Mouse (Mus musculus) stomach, postnatal 0 days (tissue): Measurements from ENCODE around the gene Krt13. TPM values are rescaled to one million over a fixed set of nuclear protein-coding genes. Genes with fewer than 3 reads are reported as not detected.
A peak's percentile ranks its signal among the peaks of the same experiment; 100 is the strongest.

Experiments
- ATAC-seq: fragments of 200-750 bp; cut with Nextera tagmentation; 2 replicates; pipeline ENCODE4 v1.8.0; 2017; ENCODE audit not compliant: low FRiP score, low TSS enrichment
- DNase-seq: peaks from one replicate; pipeline ENCODE4 v3.0.0-alpha.2; 2016; ENCODE audit warnings: low spot score
- H3K27ac ChIP-seq: fragments of 300-500 bp; sonication (generic); replicated peaks from 2 replicates; pipeline ENCODE4 v1.5.1; 2014; ENCODE audit warnings: mild to moderate bottlenecking, control low read depth
- H3K27me3 ChIP-seq: fragments of 300-500 bp; sonication (generic); 2 replicates; pipeline ENCODE4 v1.6.1; 2014; ENCODE audit warnings: low read length; ENCODE audit not compliant: control insufficient read depth, insufficient read depth
- H3K36me3 ChIP-seq: fragments of 300-500 bp; sonication (generic); 2 replicates; pipeline ENCODE4 v1.6.1; 2014; ENCODE audit warnings: low read length, mixed read lengths; ENCODE audit not compliant: control insufficient read depth, insufficient read depth
- H3K4me1 ChIP-seq: fragments of 300-500 bp; sonication (generic); replicated peaks from 2 replicates; pipeline ENCODE4 v1.6.1; 2014; ENCODE audit warnings: antibody characterized with exemption; ENCODE audit not compliant: control insufficient read depth, insufficient read depth
- H3K4me2 ChIP-seq: fragments of 300-500 bp; sonication (generic); replicated peaks from 2 replicates; pipeline ENCODE4 v1.6.1; 2014; ENCODE audit warnings: low read depth, mild to moderate bottlenecking, control low read depth, moderate library complexity
- H3K4me3 ChIP-seq: fragments of 300-500 bp; sonication (generic); 2 replicates; pipeline ENCODE4 v1.5.1; 2014; ENCODE audit warnings: low read depth, low read length, control low read depth
- H3K9ac ChIP-seq: fragments of 300-500 bp; sonication (generic); 2 replicates; pipeline ENCODE4 v1.6.1; 2014; ENCODE audit warnings: mild to moderate bottlenecking, low read length, control low read depth, mixed read lengths
- H3K9me3 ChIP-seq: fragments of 300-500 bp; sonication (generic); 2 replicates; pipeline ENCODE4 v1.6.1; 2016; ENCODE audit warnings: low read length; ENCODE audit not compliant: control insufficient read depth
- CTCF ChIP-seq: IDR thresholded peaks from 2 replicates; pipeline ENCODE4 v1.5.1; 2016; ENCODE audit warnings: antibody characterized with exemption, low read depth, mild to moderate bottlenecking, moderate library complexity
- EP300 ChIP-seq: optimal IDR thresholded peaks from 2 replicates; pipeline ENCODE3; 2016; ENCODE audit warnings: antibody characterized with exemption
- WGBS: fragments of 180-500 bp; shearing (Covaris S2); extraction: QIAGEN DNeasy Blood & Tissue Kit; methylation state at CpG from one replicate; pipeline ENCODE4 v1.1.7; 2014; 5-methylcytosine and 5-hydroxymethylcytosine counted together
- polyA plus RNA-seq: library from polyadenylated mRNA; unstranded; fragments of >200 nt; fragmentation: Nextera tagmentation; extraction: Ambion mirVana; gene quantifications from 2 replicates; pipeline ENCODE4 v1.2.1, GENCODE M21; 2015

The Krt13 gene
- polyA plus RNA-seq, 1 experiment from 2014 or later: 2,802 TPM

GRCm38 (mm10) chr11:100135731-100136130, 14.4 kb upstream of the Krt13 start, which contains the start of gene Krt15:
Gene Krt15 (minus strand): TSS chr11:100135928.
- no peak for ATAC-seq
- TF ChIP-seq CTCF (no peak), EP300 (no peak)
- WGBS: 49% methylated on average over 7 of the region's 7 CpGs
- Histone ChIP-seq H3K4me1 (0 out of 2 replicates have a peak, but pooled peaks cover 3% of the 10 kb centered on the region), H3K9ac (peak within 1 kb of the TSS; percentile 43), H3K4me2 (peak within 1 kb of the TSS; percentile 20), H3K9me3 (no peaks in the 10 kb centered on the region), H3K4me3 (peak within 1 kb of the TSS; percentile 28), H3K27ac (peak within 1 kb of the TSS; percentile 53), H3K36me3 (no peaks in the 10 kb centered on the region), H3K27me3 (no peaks in the 10 kb centered on the region)
- DNase-seq: peak; percentile 30

GRCm38 (mm10) chr11:100124901-100125300, 3.5 kb upstream of the Krt13 start:
- no peak overlapping the region for H3K4me3 ChIP-seq
- 56% methylated on average over 7 of the region's 7 CpGs for WGBS
- no peaks in the 10 kb centered on the region for H3K36me3 ChIP-seq
- peak overlapping the region; percentile 24; the same call in 1 of the 2 replicates for H3K27ac ChIP-seq
- H3K4me1 ChIP-seq: no peaks in the 10 kb centered on the region
- H3K9ac ChIP-seq: no peak overlapping the region
- no peak overlapping the region for H3K4me2 ChIP-seq
- ATAC-seq (no peak), DNase-seq (no peak)
- no peaks in the 10 kb centered on the region for H3K9me3 ChIP-seq
- TF ChIP-seq EP300 (no peak), CTCF (no peak)
- H3K27me3 ChIP-seq: no peaks in the 10 kb centered on the region

- H3K36me3 ChIP-seq: no peaks in the 10 kb centered on the region
- DNase-seq (no peak), ATAC-seq (no peak)
- TF ChIP-seq EP300 (no peak), CTCF (no peak)
- H3K9me3 ChIP-seq: no peaks in the 10 kb centered on the region
- WGBS: 57% methylated on average over 5 of the region's 5 CpGs
- no peaks in the 10 kb centered on the region for H3K27me3 ChIP-seq
- peak overlapping the region; percentile 18; the same call in 1 of the 2 replicates for H3K9ac ChIP-seq
- H3K4me3 ChIP-seq: 0 out of 2 replicates have a peak overlapping the region, but pooled peaks have one; percentile 10
- no peaks in the 10 kb centered on the region for H3K4me1 ChIP-seq
- peak overlapping the region; percentile 53 for H3K27ac ChIP-seq
- H3K4me2 ChIP-seq: 0 out of 2 replicates have a peak overlapping the region, but pooled peaks have one; percentile 3
These were observed 1.0 kb downstream of the Krt13 start for GRCm38 (mm10) chr11:100120331-100120730.

GRCm38 (mm10) chr11:100113742-100114029, 7.7 kb downstream of the Krt13 start:
- 38% methylated on average over 2 of the region's 2 CpGs for WGBS
- H3K36me3 ChIP-seq: no peaks in the 10 kb centered on the region
- no peaks in the 10 kb centered on the region for H3K9me3 ChIP-seq
- TF ChIP-seq EP300: no peak
- TF ChIP-seq CTCF: no peak
- peak; percentile 93 for ATAC-seq
- DNase-seq: peak; percentile 77
- H3K27ac ChIP-seq: peak overlapping the region; percentile 71
- H3K4me3 ChIP-seq: no peak overlapping the region
- H3K4me1 ChIP-seq: no peaks in the 10 kb centered on the region
- H3K27me3 ChIP-seq: no peaks in the 10 kb centered on the region
- H3K9ac ChIP-seq: no peak overlapping the region
- no peak overlapping the region for H3K4me2 ChIP-seq

- DNase-seq: no peak
- H3K27ac ChIP-seq: peak overlapping the region; percentile 71
- H3K27me3 ChIP-seq: no peaks in the 10 kb centered on the region
- no peaks in the 10 kb centered on the region for H3K4me1 ChIP-seq
- no peak overlapping the region for H3K4me2 ChIP-seq
- 62% methylated on average over 11 of the region's 11 CpGs for WGBS
- no peaks in the 10 kb centered on the region for H3K9me3 ChIP-seq
- H3K4me3 ChIP-seq: no peak overlapping the region
- H3K9ac ChIP-seq: no peak overlapping the region
- no peaks in the 10 kb centered on the region for H3K36me3 ChIP-seq
- TF ChIP-seq CTCF (peak; percentile 51), EP300 (no peak)
- peak; percentile 43 for ATAC-seq
These were observed 8.2 kb downstream of the Krt13 start for GRCm38 (mm10) chr11:100112935-100113741.

- no peak for ATAC-seq
These were observed 15.7 kb downstream of the Krt13 start, which contains the start of gene Krt36 for GRCm38 (mm10) chr11:100105576-100106122. Gene Krt36 (minus strand): TSS chr11:100105626.

More at GRCm38 (mm10) chr11:100105576-100106122, 15.7 kb downstream of the Krt13 start, which contains the start of gene Krt36:
- Histone ChIP-seq H3K4me1 (no peaks in the 10 kb centered on the region), H3K36me3 (no peaks in the 10 kb centered on the region), H3K27me3 (no peaks in the 10 kb centered on the region), H3K4me3 (no peak within 1 kb of the TSS), H3K4me2 (no peak within 1 kb of the TSS), H3K27ac (no peak within 1 kb of the TSS), H3K9ac (no peak within 1 kb of the TSS), H3K9me3 (no peaks in the 10 kb centered on the region)
- no peak for TF ChIP-seq EP300
- no peak for DNase-seq
- WGBS: 86% methylated on average over 6 of the region's 6 CpGs
